Mouse (Mus musculus) c-Kit-positive CD71-negative TER-119-negative erythroid progenitor cells, embryonic 14.5 days (primary cell): Measurements from ENCODE around the gene Lancl3.
"Not testable (repeated sequence)": the region's sequence is repeated elsewhere in the genome, so short reads cannot be mapped to it uniquely, and the experiment has no call there.

Experiments
- DNase-seq: peaks from one replicate; pipeline ENCODE4 v3.0.0-alpha.2; 2013; ENCODE audit warnings: low read depth

Gene Lancl3

GRCm38 (mm10) chrX:9259267-9259666 is 59.6 kb downstream of the Lancl3 start:
- no peak for DNase-seq

- DNase-seq = no peak
Measured at GRCm38 (mm10) chrX:9271112-9271511, 71.4 kb downstream of the Lancl3 start.

GRCm38 (mm10) chrX:9271947-9272459 is 72.3 kb downstream of the Lancl3 start:
- no peak for DNase-seq

GRCm38 (mm10) chrX:9272460-9273361 is 73.0 kb downstream of the Lancl3 start, which contains the start of gene Xk:
Xk (plus strand) TSS chrX:9272756.
- DNase-seq = no peak

GRCm38 (mm10) chrX:9273377-9274002 is 73.8 kb downstream of the Lancl3 start:
- DNase-seq = no peak

GRCm38 (mm10) chrX:9274321-9274720 is 74.6 kb downstream of the Lancl3 start:
- DNase-seq = no peak

- not testable (repeated sequence) for DNase-seq
Measured at GRCm38 (mm10) chrX:9283464-9283863, 83.8 kb downstream of the Lancl3 start, which contains the start of gene H2al1m. H2al1m (plus strand) TSS chrX:9283764.

- not testable (repeated sequence) for DNase-seq
Measured at GRCm38 (mm10) chrX:9293140-9293829, 93.6 kb downstream of the Lancl3 start.

- no peak for DNase-seq
Measured at GRCm38 (mm10) chrX:9298413-9298864, 98.7 kb downstream of the Lancl3 start.

GRCm38 (mm10) chrX:9302791-9303190 is 103.1 kb downstream of the Lancl3 start:
- DNase-seq = no peak

- no peak for DNase-seq
Measured at GRCm38 (mm10) chrX:9303455-9303854, 103.8 kb downstream of the Lancl3 start.

- not testable (repeated sequence) for DNase-seq
Measured at GRCm38 (mm10) chrX:9316457-9316856, 116.8 kb downstream of the Lancl3 start.
